Mouse (Mus musculus): ENCODE results near the gene Scgb1c1. TPM values are rescaled to one million over a fixed set of nuclear protein-coding genes. Genes with fewer than 3 reads are reported as not detected.

Gene Scgb1c1
- total and polyA plus RNA-seq, 3 experiments = 22.6 to 56.6 (median 27.5) TPM

DNA sequence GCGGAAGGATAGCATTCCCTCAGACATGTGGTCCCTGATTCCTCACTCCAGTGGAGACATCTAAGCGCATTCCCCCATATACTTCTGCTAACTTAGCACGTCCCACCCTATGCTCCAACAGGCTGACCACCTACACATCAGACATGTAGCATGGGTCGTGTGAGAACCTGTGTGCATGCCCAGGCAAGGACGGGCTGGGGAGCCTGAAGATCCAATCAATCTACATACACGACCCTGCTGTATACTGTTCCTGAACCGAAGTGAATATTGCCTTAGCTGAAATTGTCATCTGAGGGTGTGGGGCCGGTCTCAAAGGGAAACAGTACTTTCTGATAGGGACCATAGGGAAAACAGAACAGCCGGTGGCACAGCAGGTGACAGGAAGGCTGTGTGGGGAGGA is 9.8 kb downstream of the Scgb1c1 start:
- H3K4me1 ChIP-seq (ENCODE audit: control insufficient read depth, insufficient read depth, low read length) = peaks cover 8% of the 10 kb centered on the region
- H3K27me3 ChIP-seq (ENCODE audit: control insufficient read depth, insufficient read depth, low read length) = no peaks in the 10 kb centered on the region
- H3K36me3 ChIP-seq (ENCODE audit: control insufficient read depth, insufficient read depth, low read length) = no peaks in the 10 kb centered on the region
- peak overlapping the region; percentile 77; the same call in 1 of the 2 replicates for H3K9ac ChIP-seq (ENCODE audit: low read depth, low read length)
- no peak for TF ChIP-seq POLR2A (IDR thresholded peaks at IDR 0.05; ENCODE audit: insufficient read depth, low read depth, low read length)
- intact Hi-C loops (cut with DNase I) = loop anchor here (5.0 kb wide), 1 partner anchor 317 kb away; the partner anchor contains the start of gene Rnh1
- WGBS = 55% methylated on average over 9 of the region's 9 CpGs
- no peaks in the 10 kb centered on the region; the same call in 1 of the 2 replicates for H3K79me2 ChIP-seq (replicated peaks; ENCODE audit: control insufficient read depth, insufficient read depth, low read length)
- no peak overlapping the region; the same call in 1 of the 2 replicates for H3K27ac ChIP-seq
- peak overlapping the region; percentile 93 for H3K4me3 ChIP-seq
- DNase-seq = no peak

DNA sequence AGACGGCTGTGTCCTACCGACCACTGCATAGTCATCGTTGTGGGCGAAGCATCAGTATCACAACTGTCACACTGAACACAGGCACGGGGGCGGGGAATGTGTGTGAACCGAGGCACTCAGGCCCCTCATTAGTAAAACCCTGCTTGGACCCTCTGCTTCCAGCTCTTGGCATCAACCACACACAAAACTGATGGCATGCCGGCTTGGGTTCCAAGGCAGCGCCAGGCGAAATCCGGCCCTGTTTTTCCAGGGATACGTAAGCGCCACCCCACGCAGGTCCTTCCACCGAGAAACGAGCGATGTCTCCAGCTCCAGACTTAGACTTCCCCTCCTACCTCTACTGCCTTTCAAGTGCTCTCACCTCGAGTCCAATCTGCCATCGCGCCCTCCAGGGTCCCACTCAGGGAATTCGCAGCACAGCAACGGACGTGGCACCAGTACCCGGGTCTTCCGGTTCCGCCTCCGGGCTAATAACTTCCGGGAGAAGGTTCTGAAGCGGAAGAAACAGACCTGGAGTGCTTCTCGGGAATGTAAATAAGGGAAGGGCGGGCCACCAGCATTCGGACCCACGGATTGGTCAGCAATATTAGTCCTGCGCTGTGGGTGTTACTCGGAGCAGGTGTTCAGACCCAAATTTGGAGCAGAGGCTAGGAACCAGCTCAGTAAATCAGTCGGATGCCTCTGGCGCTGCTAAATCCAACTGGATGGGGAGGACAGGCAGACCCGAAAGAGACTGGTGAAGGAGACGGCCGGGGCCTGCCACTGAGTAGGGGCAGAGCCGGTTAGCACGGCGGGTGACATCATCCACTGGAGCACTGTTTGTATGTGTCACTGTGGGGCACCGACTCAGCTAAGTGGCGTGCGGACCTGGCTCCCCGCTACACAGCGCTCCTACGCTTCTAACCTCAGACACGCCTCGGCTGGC is 10.8 kb downstream of the Scgb1c1 start, which contains the start of gene Gm45785:
Gm45785 (minus strand) TSS at position 472 of the 925 bp plus-strand sequence.
- intact Hi-C loops (cut with DNase I) = loop anchor here (5.0 kb wide), 1 partner anchor 316 kb away; the partner anchor contains the start of gene Rnh1
- no peaks in the 10 kb centered on the region for H3K36me3 ChIP-seq (ENCODE audit: control insufficient read depth, insufficient read depth, low read length)

DNA sequence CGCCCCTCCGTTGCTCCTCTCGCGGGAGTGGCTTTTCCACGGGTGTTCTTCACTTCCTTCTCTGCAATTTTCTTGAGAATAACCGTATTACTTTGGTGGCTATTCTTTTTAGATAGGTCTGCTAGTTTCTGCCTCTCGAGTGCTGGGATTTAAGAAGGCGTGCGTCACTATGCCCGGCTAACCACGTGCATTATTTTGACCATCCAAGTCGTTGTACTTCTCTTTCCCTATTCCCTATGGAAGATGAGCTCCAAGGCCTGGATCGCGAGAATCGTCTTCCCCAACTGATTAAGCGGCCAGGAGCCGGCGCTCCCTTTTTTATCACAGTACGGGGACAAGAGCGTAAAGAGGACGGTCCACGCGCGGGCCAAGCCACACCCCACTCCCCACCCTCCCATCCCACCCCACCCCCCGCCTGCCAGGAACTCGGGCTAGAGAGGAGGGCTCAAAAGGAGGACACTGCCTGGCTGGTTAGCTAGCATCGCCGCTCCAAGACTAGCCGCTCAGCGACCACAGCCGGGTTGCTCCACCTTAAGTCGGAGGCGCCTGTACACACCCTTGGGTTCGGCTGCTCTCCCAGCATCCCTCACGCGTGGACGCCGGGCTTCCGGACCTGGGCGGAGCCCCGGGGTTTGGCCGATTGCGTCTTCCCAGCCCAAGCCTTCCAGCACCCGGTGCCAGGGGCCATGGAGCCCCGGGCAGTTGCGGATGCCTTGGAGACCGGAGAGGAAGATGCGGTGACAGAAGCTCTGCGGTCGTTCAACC is 11.6 kb downstream of the Scgb1c1 start, which contains the start of gene Ric8a:
Ric8a (plus strand) TSS at position 173 of the 765 bp plus-strand sequence.
- intact Hi-C loops (cut with DNase I) = loop anchor here (1.0 to 5.0 kb wide), 2 partner anchors 25 to 315 kb away; partner anchors contain the start of genes Rnh1 and Sirt3
- H3K36me3 ChIP-seq (ENCODE audit: control insufficient read depth, insufficient read depth, low read length) = no peaks in the 10 kb centered on the region
- H3K4me1 ChIP-seq (ENCODE audit: control insufficient read depth, insufficient read depth, low read length) = peaks cover 8% of the 10 kb centered on the region
- H3K4me3 ChIP-seq = peak within 1 kb of the TSS; percentile 93
- no peaks in the 10 kb centered on the region for H3K27me3 ChIP-seq (ENCODE audit: control insufficient read depth, insufficient read depth, low read length)
- TF ChIP-seq POLR2A (IDR thresholded peaks at IDR 0.05; ENCODE audit: insufficient read depth, low read depth, low read length) (peak; percentile 75), CTCF (IDR thresholded peaks at IDR 0.05) (no peak), EP300 (IDR thresholded peaks at IDR 0.05; ENCODE audit: insufficient read depth, low read depth, low read length) (no peak)
- H3K79me2 ChIP-seq (replicated peaks; ENCODE audit: control insufficient read depth, insufficient read depth, low read length) = no peaks in the 10 kb centered on the region; the same call in 1 of the 2 replicates
- peak within 1 kb of the TSS; percentile 93 for H3K27ac ChIP-seq
- peak; percentile 95 for DNase-seq
- WGBS = under 1% methylated on average over 50 of the region's 50 CpGs
- peak within 1 kb of the TSS; percentile 87 for H3K9ac ChIP-seq (ENCODE audit: low read depth, low read length)

More for the DNA sequence above, 10.8 kb downstream of the Scgb1c1 start, which contains the start of gene Gm45785:
- under 1% methylated on average over 51 of the region's 51 CpGs for WGBS
- H3K9ac ChIP-seq (ENCODE audit: low read depth, low read length) = peak within 1 kb of the TSS; percentile 85
- H3K4me3 ChIP-seq = peak within 1 kb of the TSS; percentile 93
- peak within 1 kb of the TSS; percentile 93 for H3K27ac ChIP-seq
- peaks cover 8% of the 10 kb centered on the region for H3K4me1 ChIP-seq (ENCODE audit: control insufficient read depth, insufficient read depth, low read length)
- peak; percentile 84 to 91 for DNase-seq
- H3K27me3 ChIP-seq (ENCODE audit: control insufficient read depth, insufficient read depth, low read length) = no peaks in the 10 kb centered on the region
- H3K79me2 ChIP-seq (replicated peaks; ENCODE audit: control insufficient read depth, insufficient read depth, low read length) = no peaks in the 10 kb centered on the region; the same call in 1 of the 2 replicates
- peak; percentile 87 for TF ChIP-seq POLR2A (IDR thresholded peaks at IDR 0.05; ENCODE audit: insufficient read depth, low read depth, low read length)
- TF ChIP-seq EP300 (IDR thresholded peaks at IDR 0.05; ENCODE audit: insufficient read depth, low read depth, low read length) = peak; percentile 61; the same call in 1 of the 2 replicates
- no peak for TF ChIP-seq CTCF (IDR thresholded peaks at IDR 0.05)

DNA sequence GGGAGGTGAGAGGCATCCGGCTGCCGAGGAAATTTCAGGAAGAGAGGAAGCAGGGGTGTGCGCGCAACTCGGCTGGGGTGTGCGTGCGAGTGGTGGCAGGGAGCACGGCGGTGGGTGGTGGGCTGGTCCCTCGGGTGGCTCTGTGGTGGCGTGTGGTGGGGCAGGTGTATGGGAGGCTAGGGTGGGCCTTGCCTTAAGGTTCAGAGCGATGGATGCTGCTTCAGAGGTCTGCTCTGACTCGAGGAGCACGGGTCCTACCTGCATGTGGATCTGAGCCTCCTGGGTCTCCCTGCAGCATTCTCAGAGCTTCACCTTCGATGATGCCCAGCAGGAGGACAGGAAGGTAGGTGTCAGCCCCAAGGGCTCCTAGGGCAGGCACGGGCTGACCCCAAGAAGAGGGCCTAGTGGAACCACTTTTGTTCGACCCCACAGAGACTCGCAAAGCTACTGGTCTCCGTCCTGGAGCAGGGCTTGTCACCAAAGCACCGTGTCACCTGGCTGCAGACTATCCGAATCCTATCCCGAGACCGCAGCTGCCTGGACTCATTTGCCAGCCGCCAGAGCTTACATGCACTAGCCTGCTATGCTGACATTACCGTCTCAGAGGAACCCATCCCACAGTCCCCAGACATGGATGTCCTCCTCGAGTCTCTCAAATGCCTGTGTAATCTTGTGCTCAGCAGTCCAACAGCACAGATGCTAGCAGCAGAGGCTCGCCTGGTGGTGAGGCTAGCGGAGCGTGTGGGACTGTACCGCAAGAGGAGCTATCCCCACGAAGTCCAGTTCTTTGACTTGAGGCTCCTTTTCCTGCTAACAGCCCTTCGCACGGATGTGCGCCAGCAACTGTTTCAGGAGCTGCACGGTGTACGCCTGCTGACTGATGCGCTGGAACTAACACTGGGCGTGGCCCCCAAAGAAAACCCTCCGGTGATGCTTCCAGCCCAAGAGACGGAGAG is 12.5 kb downstream of the Scgb1c1 start, which contains the start of gene Bet1l:
Bet1l (minus strand) TSS at position 28 of the 956 bp plus-strand sequence.
- intact Hi-C loops (cut with DNase I) = loop anchor here (1.0 to 5.0 kb wide), 2 partner anchors 24 to 314 kb away; partner anchors contain the start of genes Rnh1 and Sirt3
- H3K79me2 ChIP-seq (replicated peaks; ENCODE audit: control insufficient read depth, insufficient read depth, low read length) = no peaks in the 10 kb centered on the region; the same call in 1 of the 2 replicates
- H3K27ac ChIP-seq = peak within 1 kb of the TSS; percentile 93
- no peak for DNase-seq
- 19% methylated on average over 40 of the region's 40 CpGs for WGBS
- peak within 1 kb of the TSS; percentile 87 for H3K9ac ChIP-seq (ENCODE audit: low read depth, low read length)
- peaks cover 8% of the 10 kb centered on the region for H3K4me1 ChIP-seq (ENCODE audit: control insufficient read depth, insufficient read depth, low read length)
- H3K27me3 ChIP-seq (ENCODE audit: control insufficient read depth, insufficient read depth, low read length) = no peaks in the 10 kb centered on the region
- TF ChIP-seq POLR2A (IDR thresholded peaks at IDR 0.05; ENCODE audit: insufficient read depth, low read depth, low read length) (no peak), CTCF (IDR thresholded peaks at IDR 0.05) (no peak)
- peak within 1 kb of the TSS; percentile 93 for H3K4me3 ChIP-seq
- H3K36me3 ChIP-seq (ENCODE audit: control insufficient read depth, insufficient read depth, low read length) = no peaks in the 10 kb centered on the region

All from heart, adult 2 months (tissue).